ENCODE assay signal across 24 mouse cellular contexts in the genomic region with DNA sequence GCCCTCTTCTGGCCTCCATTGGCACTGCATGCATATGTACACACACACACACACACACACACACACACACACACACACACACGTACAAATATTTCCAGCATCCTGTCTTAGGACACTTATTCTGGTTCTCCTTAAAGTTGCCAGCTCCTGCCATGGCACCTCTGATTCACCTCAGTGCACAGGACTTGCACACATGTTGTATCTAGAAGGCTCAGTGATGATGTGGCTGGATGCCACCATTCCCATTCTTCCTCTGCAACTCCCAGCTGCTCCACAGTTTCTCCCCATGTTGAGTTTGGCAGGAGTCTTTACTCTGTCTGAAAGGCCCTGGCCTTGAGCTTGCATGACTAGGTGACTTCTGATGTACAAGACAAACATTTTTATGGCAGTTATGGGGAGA.
A peak's percentile ranks its signal among the peaks of the same experiment; 100 is the strongest.
DNase-seq lines count a peak whose midpoint lies in the region; ATAC-seq lines count a peak whose summit lies in the region.
"Had no signal": no experiment of that assay in that cellular context is flagged by ENCODE, and none has a peak within 500 bp of the region (broad histone marks: within the 10 kb centered on the region; RNA-seq: fewer than 3 reads in every experiment).

No protein-coding gene starts in this region.

- no peaks in the 10 kb centered on the region for H3K4me1 ChIP-seq in midbrain, embryonic 11.5 days (ENCODE audit: control insufficient read depth, insufficient read depth, low read length)
- H3K4me1 ChIP-seq in midbrain, embryonic 13.5 days (replicated peaks) = peaks cover 5% of the 10 kb centered on the region

- no peak overlapping the region for H3K4me3 ChIP-seq in midbrain, embryonic 11.5 days (ENCODE audit: low read depth, low read length)
- H3K4me3 ChIP-seq in midbrain, embryonic 13.5 days (replicated peaks) = no peak overlapping the region
- H3K4me3 ChIP-seq: embryonic facial prominence, embryonic 10.5 days; embryonic facial prominence, embryonic 12.5 days; forebrain, embryonic 13.5 days; forebrain, embryonic 15.5 days had no signal

- 61% methylated on average over 1 of the region's 1 CpGs for WGBS in midbrain, embryonic 11.5 days
- WGBS in midbrain, embryonic 13.5 days = 85% methylated on average over 1 of the region's 1 CpGs

- no peak overlapping the region for H3K4me2 ChIP-seq in midbrain, embryonic 11.5 days
- H3K4me2 ChIP-seq in midbrain, embryonic 13.5 days (replicated peaks) = no peak overlapping the region
- H3K4me2 ChIP-seq: embryonic facial prominence, embryonic 12.5 days; forebrain, embryonic 13.5 days; forebrain, embryonic 15.5 days had no signal

- no peaks in the 10 kb centered on the region for H3K36me3 ChIP-seq in midbrain, embryonic 11.5 days (ENCODE audit: control insufficient read depth, insufficient read depth, low read length)
- H3K36me3 ChIP-seq in midbrain, embryonic 13.5 days = no peaks in the 10 kb centered on the region
- no peaks in the 10 kb centered on the region for H3K36me3 ChIP-seq in splenic B cell, adult 2 months (ENCODE audit: control insufficient read depth, insufficient read depth, low read length, poor library complexity, severe bottlenecking)
- H3K36me3 ChIP-seq: embryonic facial prominence, embryonic 10.5 days; embryonic facial prominence, embryonic 12.5 days; forebrain, embryonic 15.5 days; G1E had no signal

- no peak overlapping the region for H3K9ac ChIP-seq in midbrain, embryonic 11.5 days (ENCODE audit: low read length)
- no peak overlapping the region for H3K9ac ChIP-seq in midbrain, embryonic 13.5 days (replicated peaks)
- H3K9ac ChIP-seq: embryonic facial prominence, embryonic 12.5 days; forebrain, embryonic 13.5 days; forebrain, embryonic 15.5 days; forebrain, postnatal 0 days had no signal

- no peaks in the 10 kb centered on the region for H3K27me3 ChIP-seq in midbrain, embryonic 11.5 days (ENCODE audit: control insufficient read depth, insufficient read depth, low read length)
- no peaks in the 10 kb centered on the region for H3K27me3 ChIP-seq in midbrain, embryonic 13.5 days
- no peaks in the 10 kb centered on the region for H3K27me3 ChIP-seq in splenic B cell, adult 2 months (ENCODE audit: control insufficient read depth, insufficient read depth, low read length, poor library complexity, severe bottlenecking)
- H3K27me3 ChIP-seq: embryonic facial prominence, embryonic 12.5 days; forebrain, embryonic 13.5 days; forebrain, embryonic 15.5 days; Patski had no signal

- ATAC-seq in midbrain, embryonic 11.5 days (ENCODE audit: low FRiP score) = no peak
- ATAC-seq in midbrain, embryonic 13.5 days = no peak
- no peak for ATAC-seq in megakaryocyte progenitor cell, adult 5-6 weeks (replicated peaks; ENCODE audit: poor library complexity)
- ATAC-seq: activated CD4-positive, CD25-positive, alpha-beta regulatory T cell, adult 4 months; CD4-positive, CD25-positive, alpha-beta regulatory T cell, adult 4 months; forebrain, embryonic 13.5 days; forebrain, embryonic 15.5 days; forebrain, postnatal 0 days; Patski had no signal

- no peak overlapping the region for H3K27ac ChIP-seq in midbrain, embryonic 11.5 days (ENCODE audit: low read depth, low read length)
- no peak overlapping the region for H3K27ac ChIP-seq in midbrain, embryonic 13.5 days
- H3K27ac ChIP-seq: embryonic facial prominence, embryonic 10.5 days; embryonic facial prominence, embryonic 12.5 days; forebrain, embryonic 13.5 days; forebrain, embryonic 15.5 days had no signal

- DNase-seq in cerebellum, postnatal 10 days = peak; percentile 33 to 42
- no peak for DNase-seq in cerebellum, postnatal 25 days
- peak; percentile 51 for DNase-seq in midbrain, embryonic 11.5 days (ENCODE audit: low spot score, missing footprints)
- peak; percentile 6 for DNase-seq in ES-CJ7 (ENCODE audit: low read depth, low spot score)
- DNase-seq in splenic B cell, adult 2 months (ENCODE audit: low read depth, low spot score) = peak; percentile 25
- DNase-seq: adrenal gland, adult 8-10 months; adrenal gland, postnatal 14 days; adrenal gland, postnatal 36 days; B cell, adult 2 months; cerebellum, adult 11-12 months; cerebellum, adult 2 months; cerebellum, adult 9-10 months; cerebellum, postnatal 14 days; forebrain, postnatal 0 days had no signal

- H3K9me3 ChIP-seq in midbrain, embryonic 11.5 days (ENCODE audit: control insufficient read depth, low read length) = no peaks in the 10 kb centered on the region
- no peaks in the 10 kb centered on the region for H3K9me3 ChIP-seq in midbrain, embryonic 13.5 days
- H3K9me3 ChIP-seq: embryonic facial prominence, embryonic 12.5 days; forebrain, embryonic 13.5 days; forebrain, embryonic 15.5 days had no signal

Comparison
In these comparisons a context has a peak if more than half of its experiments do, and no peak if none do; other contexts are left out.
1. DNase-seq: peak in cerebellum, postnatal 10 days (2 of 2), midbrain, embryonic 11.5 days (single experiment), ES-CJ7 (single experiment) and splenic B cell, adult 2 months (single experiment); none in cerebellum, postnatal 25 days (0 of 2).